Mouse (Mus musculus) liver, postnatal 0 days (tissue): Measurements from ENCODE around the gene Gm9573. TPM values are rescaled to one million over a fixed set of nuclear protein-coding genes. Genes with fewer than 3 reads are reported as not detected.

Experiments used
- ATAC-seq: fragments of 200-750 bp; cut with Nextera tagmentation; 2 replicates; pipeline ENCODE4 v1.8.0; 2017; ENCODE audit warnings: mild to moderate bottlenecking, moderate library complexity
- DNase-seq: peaks from one replicate; pipeline ENCODE4 v3.0.0-alpha.2; 2016
- H3K27ac ChIP-seq: fragments of 300-500 bp; sonication (generic); 2 replicates; pipeline ENCODE4 v1.5.1; 2014; ENCODE audit warnings: antibody characterized with exemption, moderate library complexity, mild to moderate bottlenecking, low read depth
- H3K27me3 ChIP-seq: fragments of 300-500 bp; sonication (generic); 2 replicates; pipeline ENCODE4 v1.6.1; 2014; ENCODE audit warnings: low read length, control low read depth, mixed read lengths; ENCODE audit not compliant: insufficient read depth
- H3K36me3 ChIP-seq: fragments of 300-500 bp; sonication (generic); replicated peaks from 2 replicates; pipeline ENCODE4 v1.6.1; 2014; ENCODE audit warnings: mild to moderate bottlenecking, control low read depth, low read length, moderate library complexity, mixed read lengths; ENCODE audit not compliant: insufficient read depth
- H3K4me1 ChIP-seq: fragments of 300-500 bp; sonication (generic); 2 replicates; pipeline ENCODE4 v1.6.1; 2014; ENCODE audit warnings: antibody characterized with exemption, mild to moderate bottlenecking, control low read depth; ENCODE audit not compliant: insufficient read depth
- H3K4me2 ChIP-seq: fragments of 300-500 bp; sonication (generic); 2 replicates; pipeline ENCODE4 v1.6.1; 2014; ENCODE audit warnings: low read depth, mild to moderate bottlenecking, low read length, moderate library complexity, mixed read lengths
- H3K4me3 ChIP-seq: fragments of 300-500 bp; sonication (generic); 2 replicates; pipeline ENCODE4 v1.5.1; 2014; ENCODE audit warnings: low read depth, low read length
- H3K9ac ChIP-seq: fragments of 300-500 bp; sonication (generic); replicated peaks from 2 replicates; pipeline ENCODE4 v1.6.1; 2014; ENCODE audit warnings: mild to moderate bottlenecking, moderate library complexity
- H3K9me3 ChIP-seq: fragments of 300-500 bp; sonication (generic); 2 replicates; pipeline ENCODE4 v1.6.1; 2016; ENCODE audit warnings: mild to moderate bottlenecking, control low read depth, low read length, mixed read lengths
- CTCF ChIP-seq: sonication (generic); IDR thresholded peaks from 2 replicates; pipeline ENCODE4 v1.5.1; 2016; ENCODE audit warnings: antibody characterized with exemption, low read depth
- EP300 ChIP-seq: IDR thresholded peaks from 2 replicates; pipeline ENCODE4 v1.6.1; 2016; ENCODE audit warnings: antibody characterized with exemption, low read depth, mild to moderate bottlenecking
- WGBS: fragments of 180-500 bp; shearing (Covaris S2); extraction: QIAGEN DNeasy Blood & Tissue Kit; methylation state at CpG from one replicate; pipeline ENCODE4 v1.1.7; 2014; ENCODE audit not compliant: insufficient replicate concordance; 5-methylcytosine and 5-hydroxymethylcytosine counted together
- polyA plus RNA-seq: library from polyadenylated mRNA; unstranded; fragments of >200 nt; fragmentation: Nextera tagmentation; extraction: Ambion mirVana; gene quantifications from 2 replicates; pipeline ENCODE4 v1.2.1, GENCODE M21; 2015

Gene Gm9573
- polyA plus RNA-seq, 1 experiment from 2014 or later, result not detected

DNA sequence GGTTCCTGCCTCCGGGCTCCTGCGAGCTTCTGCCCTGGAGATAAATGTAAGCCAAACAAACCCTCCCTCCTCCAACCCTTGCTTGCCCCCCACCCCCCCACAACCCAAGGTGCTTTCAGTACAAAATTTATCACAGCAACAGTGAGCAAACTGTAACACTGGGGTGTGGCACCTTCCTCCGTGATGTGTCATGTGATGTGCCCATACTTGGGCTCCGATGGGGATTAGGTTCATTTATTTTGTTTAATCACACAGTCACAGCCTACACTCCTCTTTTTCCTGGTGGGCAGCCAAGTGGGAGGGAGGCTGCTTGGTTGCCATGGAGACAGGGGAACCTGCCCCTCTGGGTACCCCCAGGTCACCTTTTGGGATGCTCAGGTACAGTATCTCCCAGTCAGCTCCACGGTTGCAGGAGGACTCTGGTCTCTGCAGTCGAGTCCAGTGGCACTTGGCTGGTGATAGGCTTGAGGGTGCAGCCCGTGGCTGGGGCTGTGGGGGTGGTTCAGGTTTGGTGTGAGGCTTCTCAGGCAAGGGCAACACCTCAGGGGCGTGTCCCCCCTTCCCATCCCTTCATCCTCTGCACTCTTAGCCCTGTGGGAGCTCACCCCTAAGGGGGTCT is 24.6 kb downstream of the Gm9573 start:
- no peak for TF ChIP-seq EP300
- no peak for TF ChIP-seq CTCF
- H3K4me3 ChIP-seq, result no peak overlapping the region
- no peaks in the 10 kb centered on the region for H3K27me3 ChIP-seq
- no peaks in the 10 kb centered on the region for H3K9me3 ChIP-seq
- no peaks in the 10 kb centered on the region for H3K4me1 ChIP-seq
- no peak for ATAC-seq
- H3K36me3 ChIP-seq, result no peaks in the 10 kb centered on the region
- no peak overlapping the region for H3K27ac ChIP-seq
- H3K9ac ChIP-seq, result no peak overlapping the region
- DNase-seq, result no peak
- H3K4me2 ChIP-seq, result no peak overlapping the region
- 47% methylated on average over 8 of the region's 8 CpGs for WGBS

- Histone ChIP-seq H3K27ac (no peak within 1 kb of the TSS), H3K9me3 (no peaks in the 10 kb centered on the region), H3K27me3 (no peaks in the 10 kb centered on the region), H3K4me1 (no peaks in the 10 kb centered on the region), H3K9ac (no peak within 1 kb of the TSS), H3K4me3 (no peak within 1 kb of the TSS), H3K36me3 (no peaks in the 10 kb centered on the region), H3K4me2 (no peak within 1 kb of the TSS)
- 49% methylated on average over 2 of the region's 2 CpGs for WGBS
- TF ChIP-seq CTCF (no peak), EP300 (no peak)
- no peak for DNase-seq
- no peak for ATAC-seq
These were observed 25.2 kb downstream of the Gm9573 start, which contains the start of gene Sfta2 for GRCm38 (mm10) chr17:35601249-35601648. Gene Sfta2 (plus strand): TSS chr17:35601549.

GRCm38 (mm10) chr17:35597399-35597798 is 29.0 kb downstream of the Gm9573 start:
- no peaks in the 10 kb centered on the region for H3K36me3 ChIP-seq
- DNase-seq, result no peak
- 76% methylated on average over 3 of the region's 3 CpGs for WGBS
- no peaks in the 10 kb centered on the region for H3K4me1 ChIP-seq
- H3K4me3 ChIP-seq, result no peak overlapping the region
- H3K4me2 ChIP-seq, result no peak overlapping the region
- H3K9ac ChIP-seq, result no peak overlapping the region
- ATAC-seq, result no peak
- no peaks in the 10 kb centered on the region for H3K9me3 ChIP-seq
- TF ChIP-seq EP300, result no peak
- TF ChIP-seq CTCF, result no peak
- H3K27me3 ChIP-seq, result no peaks in the 10 kb centered on the region
- no peak overlapping the region for H3K27ac ChIP-seq

GRCm38 (mm10) chr17:35594456-35594855 is 32.0 kb downstream of the Gm9573 start:
- 79% methylated on average over 7 of the region's 7 CpGs for WGBS

DNA sequence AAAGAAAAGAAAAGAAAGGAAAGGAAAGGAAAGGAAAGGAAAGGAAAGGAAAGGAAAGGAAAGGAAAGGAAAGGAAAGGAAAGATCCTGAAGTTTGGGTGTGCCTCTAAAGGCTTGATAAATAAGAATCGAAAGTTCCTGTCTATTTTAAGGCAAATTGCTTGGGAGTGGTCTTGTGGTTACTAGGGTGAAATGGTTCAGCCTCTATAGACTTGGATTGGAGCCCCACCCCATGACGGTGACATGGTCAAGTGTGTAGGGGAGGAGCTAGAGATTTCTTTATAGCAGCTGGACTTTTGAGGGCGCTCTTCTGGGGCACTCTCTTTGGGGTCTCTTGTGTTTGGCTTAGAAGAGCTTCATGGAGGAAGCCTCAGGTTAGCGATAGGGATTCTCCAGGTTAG is 32.7 kb downstream of the Gm9573 start:
- H3K27ac ChIP-seq, result no peak overlapping the region
- H3K27me3 ChIP-seq, result no peaks in the 10 kb centered on the region
- H3K4me2 ChIP-seq, result no peak overlapping the region
- no peak overlapping the region for H3K9ac ChIP-seq
- no peak for DNase-seq
- TF ChIP-seq CTCF (no peak), EP300 (no peak)
- H3K9me3 ChIP-seq, result no peaks in the 10 kb centered on the region
- no peak for ATAC-seq
- no peaks in the 10 kb centered on the region for H3K4me1 ChIP-seq
- H3K4me3 ChIP-seq, result no peak overlapping the region
- H3K36me3 ChIP-seq, result no peaks in the 10 kb centered on the region
- WGBS, result 34% methylated on average over 4 of the region's 4 CpGs

More at GRCm38 (mm10) chr17:35594456-35594855, 32.0 kb downstream of the Gm9573 start:
- DNase-seq, result no peak
- no peaks in the 10 kb centered on the region for H3K36me3 ChIP-seq
- TF ChIP-seq CTCF, result no peak
- TF ChIP-seq EP300, result no peak
- no peaks in the 10 kb centered on the region for H3K9me3 ChIP-seq
- H3K4me2 ChIP-seq, result no peak overlapping the region
- H3K4me1 ChIP-seq, result no peaks in the 10 kb centered on the region
- no peak overlapping the region for H3K9ac ChIP-seq
- no peaks in the 10 kb centered on the region for H3K27me3 ChIP-seq
- H3K4me3 ChIP-seq, result no peak overlapping the region
- no peak for ATAC-seq
- no peak overlapping the region for H3K27ac ChIP-seq

DNA sequence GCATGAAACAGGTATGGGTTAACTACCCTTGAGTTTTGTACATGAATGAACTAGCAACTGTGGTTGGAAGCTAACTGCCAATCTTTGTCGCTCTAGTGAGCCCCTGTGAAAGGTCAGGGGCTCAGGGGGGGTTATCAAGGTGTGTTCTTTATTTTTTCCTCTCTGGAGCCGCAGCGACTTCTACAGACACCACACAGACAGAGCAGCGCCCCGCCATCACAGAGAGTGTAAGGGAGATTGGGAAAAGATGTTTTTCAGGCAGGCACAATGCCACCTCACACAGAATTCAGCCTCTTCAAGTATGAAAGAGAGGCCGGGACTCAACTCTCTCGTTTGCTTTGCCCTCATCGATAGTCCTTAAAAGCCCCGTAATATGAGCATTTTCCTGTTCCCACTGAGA is 34.3 kb downstream of the Gm9573 start:
- Histone ChIP-seq H3K36me3 (no peaks in the 10 kb centered on the region), H3K4me1 (no peaks in the 10 kb centered on the region), H3K27me3 (no peaks in the 10 kb centered on the region), H3K4me3 (no peak overlapping the region), H3K9ac (no peak overlapping the region), H3K4me2 (no peak overlapping the region), H3K27ac (no peak overlapping the region), H3K9me3 (no peaks in the 10 kb centered on the region)
- DNase-seq (no peak), ATAC-seq (no peak)
- TF ChIP-seq EP300 (no peak), CTCF (no peak)
- WGBS, result 67% methylated on average over 9 of the region's 9 CpGs
